Mouse (Mus musculus): ENCODE measurements around the gene Nrxn2. TPM values are rescaled to one million over a fixed set of nuclear protein-coding genes. Genes with fewer than 3 reads are reported as not detected.

Nrxn2 gene
- polyA plus RNA-seq, 1 experiment from 2014 or later = 1.3 TPM

DNA sequence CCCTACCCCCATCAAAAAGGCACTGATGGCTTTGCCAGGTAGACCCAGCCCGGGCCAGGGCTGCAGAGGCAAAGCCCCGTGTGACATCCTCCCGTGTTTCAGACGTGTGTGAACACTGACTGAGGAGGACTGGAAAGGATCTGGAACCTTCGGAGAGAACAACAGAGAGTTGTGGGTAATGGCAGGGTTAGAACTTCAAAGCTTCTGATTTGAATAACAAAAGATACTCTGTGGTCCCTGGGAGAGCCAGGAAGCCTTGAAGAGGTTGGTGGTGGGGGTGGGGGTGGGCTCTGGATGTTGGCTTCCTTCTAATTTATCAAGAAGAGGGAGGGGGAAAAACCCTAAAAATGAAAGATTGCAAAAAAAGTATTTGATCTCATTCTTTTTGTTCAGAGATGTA, 151.0 kb downstream of the Nrxn2 start:
- no peak overlapping the region for H3K4me3 ChIP-seq (ENCODE audit: low read depth, low read length)
- H3K4me1 ChIP-seq (replicated peaks; ENCODE audit: control insufficient read depth, insufficient read depth) = no peaks in the 10 kb centered on the region
- no peaks in the 10 kb centered on the region for H3K36me3 ChIP-seq (ENCODE audit: control insufficient read depth, insufficient read depth, low read length)
- no peak overlapping the region for H3K4me2 ChIP-seq (replicated peaks; ENCODE audit: low read depth)
- WGBS = 39% methylated on average over 5 of the region's 5 CpGs
- no peak overlapping the region for H3K9ac ChIP-seq (ENCODE audit: low read length)
- ATAC-seq (ENCODE audit: low FRiP score, low TSS enrichment) (no peak), DNase-seq (ENCODE audit: low spot score) (no peak)
- H3K27me3 ChIP-seq (ENCODE audit: control insufficient read depth, insufficient read depth, low read length) = no peaks in the 10 kb centered on the region
- no peaks in the 10 kb centered on the region for H3K9me3 ChIP-seq (ENCODE audit: control insufficient read depth, low read length)
- no peak for TF ChIP-seq EP300 (optimal IDR thresholded peaks at IDR 0.05)
- H3K27ac ChIP-seq (replicated peaks) = no peak overlapping the region

DNA sequence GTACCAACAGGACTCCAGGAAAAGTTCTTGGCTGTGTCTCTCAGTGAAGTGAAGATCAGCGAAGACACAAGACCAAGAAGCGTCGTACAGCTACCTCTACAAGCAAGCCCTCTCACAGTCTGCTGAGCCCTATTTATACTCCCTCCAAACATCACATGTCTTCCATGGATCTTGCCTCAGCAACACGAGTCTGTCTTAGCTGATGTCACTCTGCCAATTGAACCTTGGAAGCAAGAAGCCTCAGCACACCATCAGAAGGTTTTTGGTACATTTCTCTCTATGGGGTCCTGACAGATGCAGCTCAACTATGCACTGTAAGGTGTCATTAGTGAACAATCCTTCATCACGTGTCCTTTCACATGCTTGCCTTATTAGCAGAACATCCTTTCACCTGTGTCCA, 152.9 kb downstream of the Nrxn2 start:
- WGBS = 76% methylated on average over 5 of the region's 5 CpGs
- TF ChIP-seq EP300 (optimal IDR thresholded peaks at IDR 0.05) = no peak
- no peak for TF ChIP-seq CTCF (IDR thresholded peaks at IDR 0.05; ENCODE audit: low read depth)
- no peak overlapping the region for H3K9ac ChIP-seq (ENCODE audit: low read length)

DNA sequence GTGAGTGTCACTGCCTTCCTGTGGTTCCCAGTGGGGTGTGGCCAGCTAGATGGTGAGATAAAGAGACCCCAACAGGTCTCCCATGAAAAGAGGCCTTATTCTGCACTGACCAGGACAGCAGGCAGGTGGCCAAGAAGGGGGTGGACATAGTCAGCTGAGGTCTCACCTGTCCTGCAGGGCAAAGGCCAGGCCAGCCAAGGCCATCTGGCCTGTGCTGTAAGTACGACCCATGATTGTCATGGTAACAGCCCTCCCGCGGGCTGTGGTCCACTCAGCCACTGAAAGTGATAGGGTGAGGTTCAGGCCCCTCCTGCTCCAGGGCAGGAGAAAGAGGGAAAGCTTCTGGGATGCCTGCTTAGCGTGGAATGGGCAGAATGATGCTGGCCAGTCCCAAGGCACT, 153.5 kb downstream of the Nrxn2 start:
- Histone ChIP-seq H3K27ac (replicated peaks) (no peak overlapping the region), H3K4me3 (ENCODE audit: low read depth, low read length) (no peak overlapping the region), H3K36me3 (ENCODE audit: control insufficient read depth, insufficient read depth, low read length) (no peaks in the 10 kb centered on the region), H3K4me1 (replicated peaks; ENCODE audit: control insufficient read depth, insufficient read depth) (no peaks in the 10 kb centered on the region), H3K9me3 (ENCODE audit: control insufficient read depth, low read length) (no peaks in the 10 kb centered on the region), H3K4me2 (replicated peaks; ENCODE audit: low read depth) (no peak overlapping the region), H3K27me3 (ENCODE audit: control insufficient read depth, insufficient read depth, low read length) (no peaks in the 10 kb centered on the region), H3K9ac (ENCODE audit: low read length) (no peak overlapping the region)
- no peak for TF ChIP-seq EP300 (optimal IDR thresholded peaks at IDR 0.05)
- no peak for TF ChIP-seq CTCF (IDR thresholded peaks at IDR 0.05; ENCODE audit: low read depth)
- no peak for DNase-seq (ENCODE audit: low spot score)
- ATAC-seq (ENCODE audit: low FRiP score, low TSS enrichment) = no peak
- WGBS = 42% methylated on average over 4 of the region's 4 CpGs

More for the DNA sequence above, 152.9 kb downstream of the Nrxn2 start:
- DNase-seq (ENCODE audit: low spot score) (no peak), ATAC-seq (ENCODE audit: low FRiP score, low TSS enrichment) (no peak)
- Histone ChIP-seq H3K27ac (replicated peaks) (no peak overlapping the region), H3K27me3 (ENCODE audit: control insufficient read depth, insufficient read depth, low read length) (no peaks in the 10 kb centered on the region), H3K36me3 (ENCODE audit: control insufficient read depth, insufficient read depth, low read length) (no peaks in the 10 kb centered on the region), H3K4me3 (ENCODE audit: low read depth, low read length) (no peak overlapping the region), H3K4me2 (replicated peaks; ENCODE audit: low read depth) (no peak overlapping the region), H3K4me1 (replicated peaks; ENCODE audit: control insufficient read depth, insufficient read depth) (no peaks in the 10 kb centered on the region), H3K9me3 (ENCODE audit: control insufficient read depth, low read length) (no peaks in the 10 kb centered on the region)

Small RNA genes within 50 kb of the gene (microRNA-seq; reads per million reads assigned to microRNA genes)
- gene Gm26460 = not detected

Other genes starting within 250 kb of the Nrxn2 start
- 0.11 TPM in 1 of 2 replicates, not detected in the other for gene Majin, start 234.3 kb upstream of the Nrxn2 start, polyA plus RNA-seq (2015; fragmentation: Nextera tagmentation; extraction: Ambion mirVana)
- gene Gpha2, start 192.4 kb upstream of the Nrxn2 start, polyA plus RNA-seq (2015; fragmentation: Nextera tagmentation; extraction: Ambion mirVana) = 0.17 and 0.46 TPM in 2 replicates
- gene Ppp2r5b, start 182.9 kb upstream of the Nrxn2 start, polyA plus RNA-seq (2015; fragmentation: Nextera tagmentation; extraction: Ambion mirVana) = 14.7 and 15.0 TPM in 2 replicates
- gene Atg2a, start 177.1 kb upstream of the Nrxn2 start, polyA plus RNA-seq (2015; fragmentation: Nextera tagmentation; extraction: Ambion mirVana) = 4.8 and 6.0 TPM in 2 replicates
- gene Ehd1, start 142.0 kb upstream of the Nrxn2 start, polyA plus RNA-seq (2015; fragmentation: Nextera tagmentation; extraction: Ambion mirVana) = 62.0 and 63.8 TPM in 2 replicates
- 1.3 and 1.9 TPM in 2 replicates for gene Cdc42bpg, start 112.3 kb upstream of the Nrxn2 start, polyA plus RNA-seq (2015; fragmentation: Nextera tagmentation; extraction: Ambion mirVana)
- gene Men1, start 83.8 kb upstream of the Nrxn2 start, polyA plus RNA-seq (2015; fragmentation: Nextera tagmentation; extraction: Ambion mirVana) = 27.1 and 27.9 TPM in 2 replicates
- gene Map4k2, start 77.6 kb upstream of the Nrxn2 start, polyA plus RNA-seq (2015; fragmentation: Nextera tagmentation; extraction: Ambion mirVana) = 5.2 and 5.7 TPM in 2 replicates
- gene Sf1, start 55.0 kb upstream of the Nrxn2 start, polyA plus RNA-seq (2015; fragmentation: Nextera tagmentation; extraction: Ambion mirVana) = 42.3 and 52.0 TPM in 2 replicates
- gene Pygm, start 34.3 kb upstream of the Nrxn2 start, polyA plus RNA-seq (2015; fragmentation: Nextera tagmentation; extraction: Ambion mirVana) = 8.0 and 10.5 TPM in 2 replicates
- gene Rasgrp2, start 19.4 kb upstream of the Nrxn2 start, polyA plus RNA-seq (2015; fragmentation: Nextera tagmentation; extraction: Ambion mirVana) = 53.4 and 57.3 TPM in 2 replicates
- gene Slc22a12, start 124.3 kb downstream of the Nrxn2 start, polyA plus RNA-seq (2015; fragmentation: Nextera tagmentation; extraction: Ambion mirVana) = not detected in 2 replicates